Mouse (Mus musculus): ENCODE measurements at regions not wholly inside any gene's neighbourhood (a gene's known extent, or its start where the extent isn't known, plus 50 kb on each side); places are given as distances from the start of the nearest gene placed in this dataset.

DNA sequence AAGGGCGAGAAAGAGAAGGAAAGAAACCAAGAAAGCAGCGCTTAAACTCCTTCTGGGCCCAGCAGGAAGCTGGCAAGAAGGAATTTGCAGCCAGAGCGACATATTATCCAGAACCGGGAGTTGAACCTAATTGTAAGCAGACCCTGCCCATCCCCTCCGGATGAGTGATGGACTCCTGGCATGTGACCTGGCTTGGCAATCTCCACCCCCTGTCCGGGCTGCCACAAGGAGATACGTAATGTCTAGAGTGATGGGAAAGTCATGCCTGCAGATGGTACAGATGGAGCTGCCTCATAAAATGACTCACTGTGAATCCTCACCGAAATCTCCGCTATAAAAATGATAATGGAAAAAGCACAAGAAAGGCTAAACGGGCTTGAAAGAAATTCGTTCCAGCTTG lies 133.1 kb downstream of the Dmrt2 start:
- Histone ChIP-seq H3K27me3 (ENCODE audit: control insufficient read depth, insufficient read depth, low read length, poor library complexity, severe bottlenecking) (no peaks in the 10 kb centered on the region), H3K27ac (ENCODE audit: insufficient read depth, low read length) (no peak overlapping the region), H3K4me1 (ENCODE audit: control insufficient read depth, insufficient read depth, low read length) (no peaks in the 10 kb centered on the region), H3K36me3 (ENCODE audit: control insufficient read depth, insufficient read depth, low read length, poor library complexity, severe bottlenecking) (no peaks in the 10 kb centered on the region), H3K4me3 (ENCODE audit: low read depth, low read length) (no peak overlapping the region), H3K9me3 (replicated peaks; ENCODE audit: control insufficient read depth, insufficient read depth, low read length, poor library complexity, severe bottlenecking) (no peaks in the 10 kb centered on the region), H3K9ac (ENCODE audit: low read depth, poor library complexity, severe bottlenecking) (no peak overlapping the region)
- TF ChIP-seq CTCF (IDR thresholded peaks at IDR 0.05; ENCODE audit: low read depth, low read length) (no peak), POLR2A (IDR thresholded peaks at IDR 0.05; ENCODE audit: insufficient read depth, low read length) (no peak), EP300 (IDR thresholded peaks at IDR 0.05; ENCODE audit: insufficient read depth, low read depth, low read length) (no peak)

GRCm38 (mm10) chr19:25813651-25814050 lies 141.4 kb downstream of the Dmrt2 start:
- Histone ChIP-seq H3K4me3 (ENCODE audit: low read depth, low read length) (no peak overlapping the region), H3K9me3 (replicated peaks; ENCODE audit: control insufficient read depth, insufficient read depth, low read length, poor library complexity, severe bottlenecking) (no peaks in the 10 kb centered on the region), H3K4me1 (ENCODE audit: control insufficient read depth, insufficient read depth, low read length) (no peaks in the 10 kb centered on the region), H3K9ac (ENCODE audit: low read depth, poor library complexity, severe bottlenecking) (no peak overlapping the region), H3K27me3 (ENCODE audit: control insufficient read depth, insufficient read depth, low read length, poor library complexity, severe bottlenecking) (no peaks in the 10 kb centered on the region), H3K36me3 (ENCODE audit: control insufficient read depth, insufficient read depth, low read length, poor library complexity, severe bottlenecking) (no peaks in the 10 kb centered on the region), H3K27ac (ENCODE audit: insufficient read depth, low read length) (no peak overlapping the region)
- TF ChIP-seq POLR2A (IDR thresholded peaks at IDR 0.05; ENCODE audit: insufficient read depth, low read length) (no peak), CTCF (IDR thresholded peaks at IDR 0.05; ENCODE audit: low read depth, low read length) (no peak), EP300 (IDR thresholded peaks at IDR 0.05; ENCODE audit: insufficient read depth, low read depth, low read length) (no peak)

- Histone ChIP-seq H3K4me3 (ENCODE audit: low read depth, low read length) (no peak overlapping the region), H3K36me3 (ENCODE audit: control insufficient read depth, insufficient read depth, low read length, poor library complexity, severe bottlenecking) (no peaks in the 10 kb centered on the region), H3K4me1 (ENCODE audit: control insufficient read depth, insufficient read depth, low read length) (no peaks in the 10 kb centered on the region), H3K27me3 (ENCODE audit: control insufficient read depth, insufficient read depth, low read length, poor library complexity, severe bottlenecking) (no peaks in the 10 kb centered on the region), H3K9ac (ENCODE audit: low read depth, poor library complexity, severe bottlenecking) (no peak overlapping the region), H3K9me3 (replicated peaks; ENCODE audit: control insufficient read depth, insufficient read depth, low read length, poor library complexity, severe bottlenecking) (no peaks in the 10 kb centered on the region), H3K27ac (ENCODE audit: insufficient read depth, low read length) (no peak overlapping the region)
- TF ChIP-seq POLR2A (IDR thresholded peaks at IDR 0.05; ENCODE audit: insufficient read depth, low read length) = no peak
- no peak for TF ChIP-seq EP300 (IDR thresholded peaks at IDR 0.05; ENCODE audit: insufficient read depth, low read depth, low read length)
- no peak for TF ChIP-seq CTCF (IDR thresholded peaks at IDR 0.05; ENCODE audit: low read depth, low read length)
These were observed 172.9 kb downstream of the Dmrt2 start for GRCm38 (mm10) chr19:25845158-25845557.

DNA sequence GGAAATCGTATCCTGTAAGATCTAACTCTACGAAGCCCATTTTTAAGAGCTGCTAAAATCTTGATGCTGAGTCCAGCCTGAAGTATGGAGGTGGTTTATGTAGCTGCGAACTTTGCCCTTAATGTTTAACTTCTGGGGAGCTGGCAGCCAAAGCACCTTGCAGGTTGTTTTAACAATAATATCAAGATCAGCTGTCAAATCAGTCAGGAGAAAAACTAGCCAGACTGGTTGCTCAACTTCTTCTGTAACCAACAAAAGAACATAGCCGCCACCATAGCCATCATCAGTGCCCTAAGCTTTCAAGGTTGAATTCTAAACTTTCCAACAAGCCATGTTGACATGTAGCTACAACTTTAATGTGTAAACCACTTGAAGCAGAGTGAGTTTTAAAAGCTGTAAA lies 184.1 kb downstream of the Dmrt2 start:
- H3K27me3 ChIP-seq (ENCODE audit: control insufficient read depth, insufficient read depth, low read length, poor library complexity, severe bottlenecking) = no peaks in the 10 kb centered on the region
- no peaks in the 10 kb centered on the region for H3K4me1 ChIP-seq (ENCODE audit: control insufficient read depth, insufficient read depth, low read length)
- H3K9ac ChIP-seq (ENCODE audit: low read depth, poor library complexity, severe bottlenecking) = no peak overlapping the region
- no peak overlapping the region for H3K27ac ChIP-seq (ENCODE audit: insufficient read depth, low read length)
- no peak overlapping the region for H3K4me3 ChIP-seq (ENCODE audit: low read depth, low read length)
- TF ChIP-seq EP300 (IDR thresholded peaks at IDR 0.05; ENCODE audit: insufficient read depth, low read depth, low read length) (no peak), POLR2A (IDR thresholded peaks at IDR 0.05; ENCODE audit: insufficient read depth, low read length) (no peak), CTCF (IDR thresholded peaks at IDR 0.05; ENCODE audit: low read depth, low read length) (no peak)
- no peaks in the 10 kb centered on the region for H3K9me3 ChIP-seq (replicated peaks; ENCODE audit: control insufficient read depth, insufficient read depth, low read length, poor library complexity, severe bottlenecking)
- no peaks in the 10 kb centered on the region for H3K36me3 ChIP-seq (ENCODE audit: control insufficient read depth, insufficient read depth, low read length, poor library complexity, severe bottlenecking)

DNA sequence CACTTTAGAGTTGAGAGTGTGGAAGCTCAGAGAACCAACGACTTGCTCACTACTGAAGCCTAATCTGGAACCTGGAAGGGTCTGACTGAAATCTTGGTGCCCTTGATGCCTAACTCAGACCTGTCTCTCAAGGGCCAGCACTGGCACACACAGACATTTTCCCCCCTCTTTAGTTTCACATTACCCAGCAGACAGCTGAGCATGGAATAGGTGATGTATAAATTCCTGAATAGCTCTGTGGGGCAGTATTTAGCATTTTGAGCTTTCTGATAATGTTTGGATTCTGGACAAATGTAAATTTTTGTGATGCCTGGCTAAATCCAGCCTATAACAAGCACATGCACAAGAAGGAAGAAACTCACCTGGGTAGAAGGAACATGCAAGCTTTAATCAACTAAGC lies 191.1 kb downstream of the Dmrt2 start:
- Histone ChIP-seq H3K27me3 (ENCODE audit: control insufficient read depth, insufficient read depth, low read length, poor library complexity, severe bottlenecking) (no peaks in the 10 kb centered on the region), H3K36me3 (ENCODE audit: control insufficient read depth, insufficient read depth, low read length, poor library complexity, severe bottlenecking) (no peaks in the 10 kb centered on the region), H3K4me3 (ENCODE audit: low read depth, low read length) (no peak overlapping the region), H3K4me1 (ENCODE audit: control insufficient read depth, insufficient read depth, low read length) (no peaks in the 10 kb centered on the region), H3K9ac (ENCODE audit: low read depth, poor library complexity, severe bottlenecking) (no peak overlapping the region), H3K27ac (ENCODE audit: insufficient read depth, low read length) (no peak overlapping the region), H3K9me3 (replicated peaks; ENCODE audit: control insufficient read depth, insufficient read depth, low read length, poor library complexity, severe bottlenecking) (no peaks in the 10 kb centered on the region)
- no peak for TF ChIP-seq CTCF (IDR thresholded peaks at IDR 0.05; ENCODE audit: low read depth, low read length)
- TF ChIP-seq POLR2A (IDR thresholded peaks at IDR 0.05; ENCODE audit: insufficient read depth, low read length) = no peak
- TF ChIP-seq EP300 (IDR thresholded peaks at IDR 0.05; ENCODE audit: insufficient read depth, low read depth, low read length) = no peak

GRCm38 (mm10) chr19:25906721-25907120 lies 234.5 kb downstream of the Dmrt2 start:
- Histone ChIP-seq H3K4me3 (ENCODE audit: low read depth, low read length) (no peak overlapping the region), H3K4me1 (ENCODE audit: control insufficient read depth, insufficient read depth, low read length) (no peaks in the 10 kb centered on the region), H3K36me3 (ENCODE audit: control insufficient read depth, insufficient read depth, low read length, poor library complexity, severe bottlenecking) (no peaks in the 10 kb centered on the region), H3K9ac (ENCODE audit: low read depth, poor library complexity, severe bottlenecking) (no peak overlapping the region), H3K27me3 (ENCODE audit: control insufficient read depth, insufficient read depth, low read length, poor library complexity, severe bottlenecking) (no peaks in the 10 kb centered on the region), H3K9me3 (replicated peaks; ENCODE audit: control insufficient read depth, insufficient read depth, low read length, poor library complexity, severe bottlenecking) (no peaks in the 10 kb centered on the region; the same call in 1 of the 2 replicates), H3K27ac (ENCODE audit: insufficient read depth, low read length) (no peak overlapping the region)
- TF ChIP-seq EP300 (IDR thresholded peaks at IDR 0.05; ENCODE audit: insufficient read depth, low read depth, low read length) = no peak
- TF ChIP-seq POLR2A (IDR thresholded peaks at IDR 0.05; ENCODE audit: insufficient read depth, low read length) = no peak
- no peak for TF ChIP-seq CTCF (IDR thresholded peaks at IDR 0.05; ENCODE audit: low read depth, low read length)

Data from ES-Bruce4 (cell line).